In genomic region chr5:141084746-141085145, GRCm38 (mm10) we compare ENCODE assay signal across 10 mouse cellular contexts.
A peak's percentile ranks its signal among the peaks of the same experiment; 100 is the strongest.
DNase-seq lines count a peak whose midpoint lies in the region; ATAC-seq lines count a peak whose summit lies in the region.
"Had no signal": no experiment of that assay in that cellular context is flagged by ENCODE, and none has a peak within 500 bp of the region (broad histone marks: within the 10 kb centered on the region; RNA-seq: fewer than 3 reads in every experiment).

No protein-coding gene starts in this region.

- peaks cover 2% of the 10 kb centered on the region; the same call in 1 of the 2 replicates for H3K4me1 ChIP-seq in hindbrain, embryonic 12.5 days
- H3K4me1 ChIP-seq in hindbrain, embryonic 16.5 days (ENCODE audit: control insufficient read depth, insufficient read depth, low read depth, low read length), result no peaks in the 10 kb centered on the region
- H3K4me1 ChIP-seq in forebrain, embryonic 12.5 days, result peaks cover 22% of the 10 kb centered on the region
- H3K4me1 ChIP-seq in kidney, embryonic 15.5 days, result no peaks in the 10 kb centered on the region

- ATAC-seq in hindbrain, embryonic 12.5 days (ENCODE audit: low FRiP score), result peak; percentile 52; the same call in 1 of the 2 replicates
- no peak for ATAC-seq in hindbrain, embryonic 16.5 days
- peak; percentile 93 for ATAC-seq in CD4-positive, CD25-positive, alpha-beta regulatory T cell, adult 4 months
- ATAC-seq in forebrain, embryonic 12.5 days (ENCODE audit: low FRiP score), result 0 out of 2 replicates have a peak, but pooled peaks have one; percentile 39
- ATAC-seq in kidney, embryonic 15.5 days (replicated peaks; ENCODE audit: low FRiP score), result no peak

- H3K27ac ChIP-seq in hindbrain, embryonic 12.5 days, result no peak overlapping the region
- no peak overlapping the region for H3K27ac ChIP-seq in hindbrain, embryonic 16.5 days (ENCODE audit: low read depth, low read length)
- no peak overlapping the region for H3K27ac ChIP-seq in forebrain, embryonic 12.5 days
- no peak overlapping the region for H3K27ac ChIP-seq in kidney, embryonic 15.5 days

- no peaks in the 10 kb centered on the region for H3K27me3 ChIP-seq in hindbrain, embryonic 12.5 days
- no peaks in the 10 kb centered on the region for H3K27me3 ChIP-seq in hindbrain, embryonic 16.5 days (replicated peaks; ENCODE audit: control insufficient read depth, insufficient read depth, low read length)
- no peaks in the 10 kb centered on the region for H3K27me3 ChIP-seq in forebrain, embryonic 12.5 days
- H3K27me3 ChIP-seq in kidney, embryonic 15.5 days, result 0 out of 2 replicates have a peak, but pooled peaks cover under 1% of the 10 kb centered on the region

- no peaks in the 10 kb centered on the region for H3K36me3 ChIP-seq in hindbrain, embryonic 12.5 days
- no peaks in the 10 kb centered on the region for H3K36me3 ChIP-seq in hindbrain, embryonic 16.5 days (ENCODE audit: control insufficient read depth, insufficient read depth, low read length)
- H3K36me3 ChIP-seq in forebrain, embryonic 12.5 days (replicated peaks), result no peaks in the 10 kb centered on the region
- H3K36me3 ChIP-seq in kidney, embryonic 15.5 days, result no peaks in the 10 kb centered on the region

- H3K9ac ChIP-seq in hindbrain, embryonic 12.5 days, result no peak overlapping the region
- H3K9ac ChIP-seq in hindbrain, embryonic 16.5 days (ENCODE audit: low read depth, low read length), result no peak overlapping the region
- H3K9ac ChIP-seq in forebrain, embryonic 12.5 days, result no peak overlapping the region
- H3K9ac ChIP-seq in kidney, embryonic 15.5 days, result no peak overlapping the region

- WGBS in hindbrain, embryonic 12.5 days, result 45% methylated on average over 6 of the region's 7 CpGs
- WGBS in hindbrain, embryonic 16.5 days, result 34% methylated on average over 7 of the region's 7 CpGs
- WGBS in forebrain, embryonic 12.5 days, result 32% methylated on average over 7 of the region's 7 CpGs
- WGBS in kidney, embryonic 15.5 days, result 49% methylated on average over 7 of the region's 7 CpGs

- H3K4me3 ChIP-seq in hindbrain, embryonic 12.5 days, result no peak overlapping the region
- no peak overlapping the region for H3K4me3 ChIP-seq in hindbrain, embryonic 16.5 days (ENCODE audit: low read length)
- no peak overlapping the region for H3K4me3 ChIP-seq in forebrain, embryonic 12.5 days (replicated peaks)
- no peak overlapping the region for H3K4me3 ChIP-seq in kidney, embryonic 15.5 days (replicated peaks)
- H3K4me3 ChIP-seq: erythroblast, embryonic 14.5 days had no signal

- no peaks in the 10 kb centered on the region for H3K9me3 ChIP-seq in hindbrain, embryonic 12.5 days (replicated peaks)
- no peaks in the 10 kb centered on the region for H3K9me3 ChIP-seq in hindbrain, embryonic 16.5 days (ENCODE audit: control insufficient read depth, low read length)
- no peaks in the 10 kb centered on the region for H3K9me3 ChIP-seq in forebrain, embryonic 12.5 days
- no peaks in the 10 kb centered on the region for H3K9me3 ChIP-seq in kidney, embryonic 15.5 days (replicated peaks)

- peak; percentile 81 for DNase-seq in naive thymus-derived CD4-positive, alpha-beta T cell, adult 2 months (ENCODE audit: low read depth)
- no peak for DNase-seq in urinary bladder, postnatal 10 days (ENCODE audit: low spot score)
- DNase-seq in cerebellum, adult 11 months, result no peak
- DNase-seq: kidney, adult 9 months had no signal

- no peak overlapping the region for H3K4me2 ChIP-seq in hindbrain, embryonic 12.5 days (replicated peaks)
- H3K4me2 ChIP-seq in hindbrain, embryonic 16.5 days (ENCODE audit: low read length), result no peak overlapping the region
- H3K4me2 ChIP-seq in forebrain, embryonic 12.5 days, result no peak overlapping the region
- H3K4me2 ChIP-seq in kidney, embryonic 15.5 days, result no peak overlapping the region

Comparison
In these comparisons a context has a peak if more than half of its experiments do, and no peak if none do; other contexts are left out.
1. ATAC-seq: peak in hindbrain, embryonic 12.5 days (single experiment), CD4-positive, CD25-positive, alpha-beta regulatory T cell, adult 4 months (single experiment) and forebrain, embryonic 12.5 days (single experiment); none in hindbrain, embryonic 16.5 days (single experiment) and kidney, embryonic 15.5 days (single experiment).